Mouse (Mus musculus): ENCODE results near the gene Babam1. TPM values are rescaled to one million over a fixed set of nuclear protein-coding genes. Genes with fewer than 3 reads are reported as not detected.

Gene Babam1
- polyA plus RNA-seq, 1 experiment, result 82.0 TPM

- Histone ChIP-seq H3K4me1 (ENCODE audit: control insufficient read depth, insufficient read depth, low read length) (no peaks in the 10 kb centered on the region), H3K27ac (ENCODE audit: insufficient read depth, low read length) (peak overlapping the region; percentile 10; the same call in 1 of the 2 replicates), H3K27me3 (ENCODE audit: control insufficient read depth, insufficient read depth, low read length, poor library complexity, severe bottlenecking) (no peaks in the 10 kb centered on the region), H3K9ac (ENCODE audit: low read depth, poor library complexity, severe bottlenecking) (peak overlapping the region; percentile 46), H3K9me3 (replicated peaks; ENCODE audit: control insufficient read depth, insufficient read depth, low read length, poor library complexity, severe bottlenecking) (no peaks in the 10 kb centered on the region), H3K4me3 (ENCODE audit: low read depth, low read length) (peak overlapping the region; percentile 77), H3K36me3 (ENCODE audit: control insufficient read depth, insufficient read depth, low read length, poor library complexity, severe bottlenecking) (peaks cover 10% of the 10 kb centered on the region)
- TF ChIP-seq EP300 (IDR thresholded peaks at IDR 0.05; ENCODE audit: insufficient read depth, low read depth, low read length), result 0 out of 2 replicates have a peak, but pooled peaks have one; percentile 1
- no peak for TF ChIP-seq CTCF (IDR thresholded peaks at IDR 0.05; ENCODE audit: low read depth, low read length)
These were observed 29.0 kb upstream of the Babam1 start for GRCm38 (mm10) chr8:71367529-71368176.

GRCm38 (mm10) chr8:71368366-71368765 lies 28.3 kb upstream of the Babam1 start:
- peak overlapping the region; percentile 46 for H3K9ac ChIP-seq (ENCODE audit: low read depth, poor library complexity, severe bottlenecking)
- no peaks in the 10 kb centered on the region for H3K9me3 ChIP-seq (replicated peaks; ENCODE audit: control insufficient read depth, insufficient read depth, low read length, poor library complexity, severe bottlenecking)
- no peaks in the 10 kb centered on the region for H3K4me1 ChIP-seq (ENCODE audit: control insufficient read depth, insufficient read depth, low read length)
- H3K36me3 ChIP-seq (ENCODE audit: control insufficient read depth, insufficient read depth, low read length, poor library complexity, severe bottlenecking), result peaks cover 10% of the 10 kb centered on the region
- H3K27me3 ChIP-seq (ENCODE audit: control insufficient read depth, insufficient read depth, low read length, poor library complexity, severe bottlenecking), result no peaks in the 10 kb centered on the region
- H3K27ac ChIP-seq (ENCODE audit: insufficient read depth, low read length), result 0 out of 2 replicates have a peak overlapping the region, but pooled peaks have one; percentile 10
- TF ChIP-seq EP300 (IDR thresholded peaks at IDR 0.05; ENCODE audit: insufficient read depth, low read depth, low read length), result no peak
- TF ChIP-seq CTCF (IDR thresholded peaks at IDR 0.05; ENCODE audit: low read depth, low read length), result no peak
- TF ChIP-seq POLR2A (IDR thresholded peaks at IDR 0.05; ENCODE audit: insufficient read depth, low read length), result no peak
- no peak overlapping the region for H3K4me3 ChIP-seq (ENCODE audit: low read depth, low read length)

GRCm38 (mm10) chr8:71369040-71369718 lies 27.5 kb upstream of the Babam1 start:
- no peak overlapping the region for H3K9ac ChIP-seq (ENCODE audit: low read depth, poor library complexity, severe bottlenecking)
- no peaks in the 10 kb centered on the region for H3K4me1 ChIP-seq (ENCODE audit: control insufficient read depth, insufficient read depth, low read length)
- H3K36me3 ChIP-seq (ENCODE audit: control insufficient read depth, insufficient read depth, low read length, poor library complexity, severe bottlenecking), result peaks cover 10% of the 10 kb centered on the region
- H3K4me3 ChIP-seq (ENCODE audit: low read depth, low read length), result no peak overlapping the region
- TF ChIP-seq EP300 (IDR thresholded peaks at IDR 0.05; ENCODE audit: insufficient read depth, low read depth, low read length) (no peak), POLR2A (IDR thresholded peaks at IDR 0.05; ENCODE audit: insufficient read depth, low read length) (no peak), CTCF (IDR thresholded peaks at IDR 0.05; ENCODE audit: low read depth, low read length) (no peak)
- H3K9me3 ChIP-seq (replicated peaks; ENCODE audit: control insufficient read depth, insufficient read depth, low read length, poor library complexity, severe bottlenecking), result no peaks in the 10 kb centered on the region
- H3K27me3 ChIP-seq (ENCODE audit: control insufficient read depth, insufficient read depth, low read length, poor library complexity, severe bottlenecking), result no peaks in the 10 kb centered on the region
- H3K27ac ChIP-seq (ENCODE audit: insufficient read depth, low read length), result no peak overlapping the region

DNA sequence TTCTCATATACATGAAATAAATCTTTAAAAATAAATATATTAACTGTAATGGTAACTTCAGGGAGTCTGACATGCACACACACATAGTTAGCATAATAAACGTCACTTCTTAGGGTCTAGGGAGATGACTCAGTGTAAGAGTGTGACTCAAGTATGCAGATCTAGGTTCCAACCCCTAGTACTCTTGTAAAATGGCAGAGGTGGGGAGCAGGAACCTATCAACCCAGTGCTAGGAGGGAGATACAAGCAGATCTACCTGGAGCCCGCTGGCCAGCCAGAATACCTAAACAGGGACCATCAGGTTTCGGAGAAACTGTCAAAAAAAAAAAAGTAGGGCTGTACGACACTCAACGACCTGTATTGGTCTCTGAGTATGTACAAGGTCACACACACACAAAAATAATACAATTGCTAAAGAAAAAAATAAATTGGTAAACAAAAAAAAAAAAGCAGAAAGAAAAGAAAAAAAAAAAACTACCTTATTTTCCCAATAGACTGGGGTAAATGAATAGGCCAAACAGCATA lies 25.9 kb upstream of the Babam1 start:
- Histone ChIP-seq H3K4me1 (ENCODE audit: control insufficient read depth, insufficient read depth, low read length) (peaks cover 9% of the 10 kb centered on the region), H3K9ac (ENCODE audit: low read depth, poor library complexity, severe bottlenecking) (peak overlapping the region; percentile 56), H3K27me3 (ENCODE audit: control insufficient read depth, insufficient read depth, low read length, poor library complexity, severe bottlenecking) (no peaks in the 10 kb centered on the region), H3K9me3 (replicated peaks; ENCODE audit: control insufficient read depth, insufficient read depth, low read length, poor library complexity, severe bottlenecking) (no peaks in the 10 kb centered on the region), H3K27ac (ENCODE audit: insufficient read depth, low read length) (no peak overlapping the region), H3K36me3 (ENCODE audit: control insufficient read depth, insufficient read depth, low read length, poor library complexity, severe bottlenecking) (peaks cover 10% of the 10 kb centered on the region), H3K4me3 (ENCODE audit: low read depth, low read length) (peak overlapping the region; percentile 64)
- TF ChIP-seq EP300 (IDR thresholded peaks at IDR 0.05; ENCODE audit: insufficient read depth, low read depth, low read length) (no peak), CTCF (IDR thresholded peaks at IDR 0.05; ENCODE audit: low read depth, low read length) (no peak), POLR2A (IDR thresholded peaks at IDR 0.05; ENCODE audit: insufficient read depth, low read length) (no peak)

DNA sequence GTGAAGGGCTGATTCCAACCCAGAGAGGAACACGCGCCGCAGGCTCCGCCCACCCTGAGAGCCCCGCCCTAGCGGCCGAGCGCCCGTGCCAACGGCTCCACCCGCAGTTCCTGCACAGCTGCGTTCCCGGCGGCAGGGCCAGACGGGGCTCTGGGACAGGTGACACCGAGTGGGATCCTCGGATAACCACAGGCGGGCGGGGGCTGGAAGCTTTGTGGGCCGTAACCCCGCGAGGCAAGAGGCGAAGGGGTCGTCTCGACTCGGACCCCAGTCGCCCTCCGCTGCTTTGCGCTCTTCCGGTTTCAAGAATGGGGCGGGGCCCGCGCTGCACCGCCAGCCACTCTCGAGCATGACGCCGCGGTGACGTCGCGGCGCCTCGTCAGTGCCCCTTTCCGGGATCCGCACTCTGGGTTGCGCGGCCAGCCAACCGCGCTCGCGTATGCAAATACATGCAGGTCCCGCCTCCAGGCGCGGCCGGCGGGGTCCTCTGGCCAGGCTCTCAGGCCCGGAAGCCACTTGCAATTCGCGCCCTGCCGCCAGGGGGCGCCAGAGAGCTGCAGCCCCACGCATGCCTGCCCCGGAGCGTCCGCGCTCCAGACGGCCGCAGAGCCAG lies 25.3 kb upstream of the Babam1 start, which contains the start of gene Ocel1:
Gene Ocel1, plus strand, starts transcription at position 63 of the 613 bp plus-strand sequence.
- Histone ChIP-seq H3K36me3 (ENCODE audit: control insufficient read depth, insufficient read depth, low read length, poor library complexity, severe bottlenecking) (peaks cover 10% of the 10 kb centered on the region), H3K9me3 (replicated peaks; ENCODE audit: control insufficient read depth, insufficient read depth, low read length, poor library complexity, severe bottlenecking) (no peaks in the 10 kb centered on the region), H3K4me3 (ENCODE audit: low read depth, low read length) (peak within 1 kb of the TSS; percentile 90), H3K9ac (ENCODE audit: low read depth, poor library complexity, severe bottlenecking) (peak within 1 kb of the TSS; percentile 56), H3K27me3 (ENCODE audit: control insufficient read depth, insufficient read depth, low read length, poor library complexity, severe bottlenecking) (no peaks in the 10 kb centered on the region), H3K4me1 (ENCODE audit: control insufficient read depth, insufficient read depth, low read length) (peaks cover 9% of the 10 kb centered on the region), H3K27ac (ENCODE audit: insufficient read depth, low read length) (no peak within 1 kb of the TSS)
- TF ChIP-seq POLR2A (IDR thresholded peaks at IDR 0.05; ENCODE audit: insufficient read depth, low read length) (no peak), EP300 (IDR thresholded peaks at IDR 0.05; ENCODE audit: insufficient read depth, low read depth, low read length) (no peak), CTCF (IDR thresholded peaks at IDR 0.05; ENCODE audit: low read depth, low read length) (peak; percentile 90)
